Mouse (Mus musculus): ENCODE results near the gene Olfr1354. TPM values are rescaled to one million over a fixed set of nuclear protein-coding genes. Genes with fewer than 3 reads are reported as not detected.

Olfr1354 gene
- not detected for polyA plus RNA-seq (2017; shearing (Covaris generic))

GRCm38 (mm10) chr10:78912871-78913270 lies at the start of gene Olfr1354:
Olfr1354 (plus strand) TSS chr10:78913171.

GRCm38 (mm10) chr10:78875240-78875639 lies 37.7 kb upstream of the Olfr1354 start, which contains the start of gene Olfr1355:
Olfr1355 (plus strand) TSS chr10:78875540.

GRCm38 (mm10) chr10:78950336-78950735 lies 37.4 kb downstream of the Olfr1354 start, which contains the start of gene Olfr8:
Olfr8 (plus strand) TSS chr10:78950636.

GRCm38 (mm10) chr10:78963009-78963408 lies 50.0 kb downstream of the Olfr1354 start, which contains the start of gene Olfr1353:
Olfr1353 (plus strand) TSS chr10:78963309.

Other genes starting within 250 kb of the Olfr1354 start
- gene Casp14, start 194.9 kb upstream of the Olfr1354 start, polyA plus RNA-seq (2017; shearing (Covaris generic)): not detected
- gene Ccdc105, start 160.1 kb upstream of the Olfr1354 start, polyA plus RNA-seq (2017; shearing (Covaris generic)): under 1 TPM in 1 of 2 experiments, not detected in 1; 0.14 TPM
- gene Slc1a6, start 132.7 kb upstream of the Olfr1354 start, polyA plus RNA-seq (2017; shearing (Covaris generic)): not detected
- under 1 TPM; 0.33 to 0.49 TPM for gene Olfr1356, start 61.0 kb upstream of the Olfr1354 start, polyA plus RNA-seq (2017; shearing (Covaris generic))
- gene Olfr1355, start 37.6 kb upstream of the Olfr1354 start, polyA plus RNA-seq (2017; shearing (Covaris generic)): not detected
- gene Olfr8, start 37.5 kb downstream of the Olfr1354 start, polyA plus RNA-seq (2017; shearing (Covaris generic)): not detected
- gene Olfr1353, start 50.1 kb downstream of the Olfr1354 start, polyA plus RNA-seq (2017; shearing (Covaris generic)): under 1 TPM in 1 of 2 experiments, not detected in 1; 0.08 TPM
- not detected for gene Olfr1352, start 67.9 kb downstream of the Olfr1354 start, polyA plus RNA-seq (2017; shearing (Covaris generic))
- gene Olfr1351, start 99.3 kb downstream of the Olfr1354 start, polyA plus RNA-seq (2017; shearing (Covaris generic)): 1 to 10 TPM in 1 of 2 experiments, under 1 TPM in 1; 0.06 to 1.2 TPM
- under 1 TPM; 0.25 to 0.43 TPM for gene Olfr57, start 115.6 kb downstream of the Olfr1354 start, polyA plus RNA-seq (2017; shearing (Covaris generic))
- 10 to 100 TPM; 20.4 to 26.2 TPM for gene 2610008E11Rik, start 184.4 kb downstream of the Olfr1354 start, polyA plus RNA-seq (2017; shearing (Covaris generic))
- gene Vmn2r80, start 235.6 kb downstream of the Olfr1354 start, polyA plus RNA-seq (2017; shearing (Covaris generic)): under 1 TPM in 1 of 2 experiments, not detected in 1; 0.71 TPM

All from inflammation-experienced regulatory T-cells (primary cell).